Mouse (Mus musculus) embryo, embryonic 11.5 days (tissue): ENCODE results near the gene Gm20388.

Experiments
- DNase-seq: peaks from one replicate; pipeline ENCODE4 v3.0.0-alpha.2; 2012; ENCODE audit warnings: low read depth, low spot score

Gm20388 gene

GRCm38 (mm10) chr8:121376116-121376950 lies 1465.7 kb downstream of the Gm20388 start:
- DNase-seq: no peak

GRCm38 (mm10) chr8:121377680-121378079 lies 1467.0 kb downstream of the Gm20388 start:
- no peak for DNase-seq

DNA sequence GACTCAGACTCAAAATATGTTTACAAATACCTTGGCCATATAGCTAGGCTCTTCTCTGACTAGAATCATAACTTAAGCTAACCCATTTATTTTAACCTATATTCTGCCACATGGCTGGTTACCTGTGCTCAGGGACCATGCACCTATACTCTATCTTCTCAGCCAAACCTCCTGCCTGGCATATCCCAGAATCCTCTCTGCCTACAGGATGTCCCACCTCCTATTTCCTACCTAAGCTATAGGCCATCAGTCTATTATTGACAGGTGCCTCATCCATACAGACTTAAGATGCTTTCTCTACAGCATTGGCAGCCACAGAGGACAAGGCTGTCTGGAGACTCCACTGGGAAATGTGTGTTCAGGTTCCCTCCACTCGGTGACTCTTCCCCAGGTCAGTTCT lies 1468.7 kb downstream of the Gm20388 start:
- DNase-seq: no peak

- peak; percentile 81 for DNase-seq
Observed at GRCm38 (mm10) chr8:121382583-121383241, 1472.1 kb downstream of the Gm20388 start.

DNA sequence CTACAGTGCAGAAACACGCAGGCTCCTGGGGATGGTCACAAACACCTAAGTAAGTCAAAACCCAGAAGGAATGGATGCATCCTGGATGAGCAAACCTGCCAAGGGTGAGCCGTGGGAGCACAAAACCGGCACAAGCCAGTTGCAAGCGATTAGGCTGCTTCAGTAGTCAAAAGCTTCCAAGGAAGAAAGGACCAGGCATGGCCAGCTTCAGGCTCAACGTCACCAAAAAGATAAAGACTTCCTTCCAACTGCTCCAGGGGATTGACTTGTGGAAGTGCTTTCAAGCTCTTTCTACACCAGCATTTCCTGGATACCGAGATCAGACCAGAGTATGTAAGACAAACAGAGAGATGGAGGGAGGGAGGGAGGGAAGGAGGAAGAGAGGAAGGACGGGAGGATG lies 1474.9 kb downstream of the Gm20388 start:
- DNase-seq: no peak

GRCm38 (mm10) chr8:121390608-121391007 lies 1480.0 kb downstream of the Gm20388 start:
- DNase-seq: no peak

DNA sequence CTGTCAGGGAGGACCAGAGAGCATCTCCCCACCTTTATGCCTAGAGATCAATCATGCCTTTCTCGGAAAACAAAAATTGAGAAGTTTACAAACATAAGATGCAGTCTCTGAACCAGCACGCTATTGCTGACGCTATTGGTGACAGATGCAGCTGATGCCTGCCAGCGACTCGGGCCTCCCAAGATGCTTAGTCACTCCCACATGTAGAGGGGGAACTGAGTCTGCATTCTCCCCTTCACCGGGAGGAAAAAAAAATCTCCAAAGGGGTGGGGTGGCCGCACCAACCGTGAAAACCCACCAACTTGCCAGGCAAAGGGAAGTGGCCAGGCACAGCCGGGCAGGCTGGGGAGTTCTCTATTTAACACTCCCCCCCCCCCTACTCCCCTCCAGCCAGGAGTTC lies 1480.6 kb downstream of the Gm20388 start:
- no peak for DNase-seq

DNA sequence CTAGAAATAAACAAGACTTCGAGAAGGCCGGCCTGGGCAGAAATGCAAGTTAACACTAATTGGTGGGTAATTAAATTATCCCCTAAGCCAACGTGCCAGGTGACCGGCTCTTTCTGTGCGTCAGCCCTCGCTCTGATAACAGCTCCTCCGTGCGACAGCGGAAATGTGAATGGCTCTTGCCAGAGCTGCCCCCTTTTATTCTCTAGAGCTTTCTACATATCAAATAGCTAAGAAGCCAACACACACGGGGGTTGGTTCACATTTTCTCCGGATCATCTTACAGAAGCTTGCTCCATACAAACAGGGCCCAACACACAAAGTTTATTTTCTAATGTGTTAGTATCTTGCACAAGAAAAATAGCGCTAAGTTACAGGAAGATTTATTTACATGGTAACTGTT lies 1481.1 kb downstream of the Gm20388 start:
- DNase-seq: no peak

DNA sequence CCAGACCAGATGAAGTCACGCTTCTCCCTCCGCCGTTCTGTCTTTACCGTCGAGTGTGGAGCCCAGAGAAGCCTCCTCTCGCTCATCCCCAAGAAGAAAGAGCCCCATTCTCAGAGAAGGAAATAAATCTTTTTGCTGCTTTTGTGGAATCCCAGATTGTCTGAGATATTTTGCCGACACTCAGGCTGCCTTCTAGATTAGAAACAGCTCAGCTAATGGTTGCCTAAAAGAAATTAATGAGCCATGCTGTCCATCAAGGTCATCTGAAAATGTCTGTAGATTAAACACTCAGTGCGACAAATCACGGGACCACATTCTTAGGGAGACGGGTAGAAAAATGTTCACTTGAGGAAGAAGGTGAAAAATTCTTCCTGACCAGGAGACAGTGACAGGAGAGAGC lies 1481.8 kb downstream of the Gm20388 start:
- DNase-seq: no peak

GRCm38 (mm10) chr8:121393111-121393510 lies 1482.5 kb downstream of the Gm20388 start:
- DNase-seq: peak; percentile 62

DNA sequence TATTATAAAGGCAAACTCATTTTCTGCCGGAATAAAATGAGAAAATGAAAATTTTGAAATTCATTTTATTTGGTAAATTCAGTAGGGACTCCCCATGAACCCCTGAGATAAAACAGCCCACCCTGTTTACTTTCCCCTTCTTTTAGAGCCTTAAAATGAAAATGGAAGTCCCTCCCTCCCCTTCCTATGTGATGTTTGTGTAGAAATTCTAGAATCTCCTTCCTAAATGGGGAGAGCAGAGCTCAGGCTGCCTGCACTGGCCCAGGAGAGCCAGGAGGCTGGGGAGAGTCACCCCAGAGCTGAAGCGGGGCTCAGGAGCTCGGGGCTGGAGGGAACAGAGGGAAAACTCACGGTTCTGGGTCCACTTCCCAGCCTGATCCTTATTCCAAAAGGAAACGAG lies 1484.0 kb downstream of the Gm20388 start:
- DNase-seq: no peak

GRCm38 (mm10) chr8:121395316-121395715 lies 1484.7 kb downstream of the Gm20388 start:
- DNase-seq: no peak

DNA sequence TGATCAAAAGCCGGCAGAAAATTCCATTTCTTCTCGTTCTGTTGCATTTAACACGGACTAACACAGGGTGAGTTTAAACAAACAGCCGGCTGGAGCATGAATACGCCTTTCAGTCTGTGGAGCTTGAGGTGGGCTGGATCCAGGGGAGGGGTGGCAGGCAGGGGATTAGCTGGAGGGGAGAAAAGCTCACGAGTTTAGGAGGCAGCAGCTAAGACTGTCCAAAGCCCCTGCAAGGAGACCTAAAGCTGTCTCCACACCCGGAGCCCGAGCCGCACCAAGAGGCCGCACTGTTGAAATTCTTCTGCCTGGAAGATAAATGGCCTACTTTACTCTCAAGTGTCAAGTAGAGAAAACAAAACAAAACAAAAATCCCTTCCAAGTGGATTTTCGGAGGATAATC lies 1485.5 kb downstream of the Gm20388 start:
- no peak for DNase-seq

- no peak for DNase-seq
Observed at GRCm38 (mm10) chr8:121397201-121397698, 1486.6 kb downstream of the Gm20388 start.

GRCm38 (mm10) chr8:121398081-121398480 lies 1487.4 kb downstream of the Gm20388 start:
- DNase-seq: no peak

- no peak for DNase-seq
Observed at GRCm38 (mm10) chr8:121398724-121399123, 1488.1 kb downstream of the Gm20388 start.

DNA sequence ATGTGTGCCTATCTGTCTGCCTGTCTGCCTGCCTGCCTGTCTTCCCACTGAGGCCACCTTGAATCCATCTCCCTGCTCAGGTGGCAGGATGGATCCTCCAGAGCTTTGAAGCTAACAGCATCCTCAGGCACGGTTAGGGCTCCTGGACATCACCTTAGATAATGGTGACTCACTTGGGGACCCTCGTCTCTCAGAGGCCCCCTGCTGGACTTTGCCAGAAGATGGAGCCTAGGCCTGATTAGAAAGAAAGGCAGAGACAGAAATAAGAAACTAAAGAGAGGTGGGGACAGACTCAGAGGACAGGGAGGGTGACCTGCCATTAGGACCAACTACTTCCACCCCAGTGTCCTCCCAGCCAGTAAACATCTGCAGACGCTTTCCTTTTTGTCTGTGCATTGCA lies 1488.5 kb downstream of the Gm20388 start:
- no peak for DNase-seq

DNA sequence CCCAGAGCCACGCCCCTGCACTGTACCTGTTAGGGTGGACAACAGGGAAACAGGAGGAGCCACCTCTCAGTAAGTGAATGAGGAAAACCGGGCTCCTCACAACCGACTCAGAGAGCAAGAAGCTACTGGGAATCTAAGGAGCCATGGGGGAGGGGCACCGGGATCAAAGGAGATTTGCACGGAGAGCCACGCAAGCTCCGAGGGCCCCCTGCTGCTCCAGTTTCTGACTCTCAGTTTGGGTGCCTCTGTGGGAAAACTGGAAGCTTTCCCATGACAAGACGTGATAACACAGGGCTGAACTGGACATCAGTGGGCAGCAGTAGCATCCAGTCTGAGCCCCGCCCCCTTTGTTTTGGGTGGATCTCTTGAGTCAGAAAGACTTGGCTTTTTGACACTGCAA lies 1489.9 kb downstream of the Gm20388 start:
- DNase-seq: no peak

GRCm38 (mm10) chr8:121403821-121404220 lies 1493.2 kb downstream of the Gm20388 start:
- DNase-seq: no peak

- no peak for DNase-seq
Observed at GRCm38 (mm10) chr8:121418081-121418480, 1507.4 kb downstream of the Gm20388 start.

- no peak for DNase-seq
Observed at GRCm38 (mm10) chr8:121419551-121419950, 1508.9 kb downstream of the Gm20388 start.

DNA sequence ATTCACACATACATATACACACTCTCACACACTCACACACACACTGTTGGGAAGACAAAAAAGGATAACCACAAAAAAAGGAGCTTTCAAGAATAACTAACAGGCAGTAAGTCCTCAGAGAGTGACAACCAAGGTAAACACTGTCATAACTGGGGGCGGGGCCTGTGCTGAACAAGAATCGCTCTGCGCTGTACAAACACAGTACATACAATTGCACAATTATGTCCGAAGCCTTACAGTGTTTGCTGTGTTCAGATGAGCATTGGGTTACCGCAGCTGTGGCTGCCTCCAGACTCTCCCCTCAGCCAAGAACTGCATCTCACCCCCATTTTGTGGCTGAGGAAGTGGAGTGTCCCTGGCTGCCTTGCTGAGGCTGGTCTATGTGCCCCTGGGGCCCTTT lies 1510.4 kb downstream of the Gm20388 start:
- no peak for DNase-seq

GRCm38 (mm10) chr8:121424080-121424479 lies 1513.4 kb downstream of the Gm20388 start:
- DNase-seq: no peak
